Mouse (Mus musculus) testis, adult 2 months (tissue): Measurements from ENCODE around the gene Ndfip2.

ENCODE experiments used
- CTCF ChIP-seq: fragments of 200-500 bp; IDR thresholded peaks from 2 replicates; pipeline ENCODE4 v1.5.1; 2012; ENCODE audit warnings: low read depth, mild to moderate bottlenecking, inconsistent platforms, low read length, moderate library complexity; ENCODE audit not compliant: control insufficient read depth, insufficient read depth, insufficient replicate concordance
- POLR2A ChIP-seq: fragments of 200-500 bp; IDR thresholded peaks from 2 replicates; pipeline ENCODE4 v1.6.1; 2012; ENCODE audit warnings: low read depth, mild to moderate bottlenecking, inconsistent platforms, low read length, moderate library complexity; ENCODE audit not compliant: control insufficient read depth

GRCm38 (mm10) chr14:105302708-105303107 is 44.3 kb downstream of the Ndfip2 start:
- TF ChIP-seq CTCF (no peak), POLR2A (no peak)
